Mouse (Mus musculus): ENCODE measurements around the gene Aplp1.

Aplp1 gene

GRCm38 (mm10) chr7:30408639-30409038 is 36.7 kb downstream of the Aplp1 start:
- DNase-seq = no peak

- DNase-seq = no peak
These were observed 43.0 kb downstream of the Aplp1 start for GRCm38 (mm10) chr7:30402343-30402742.

GRCm38 (mm10) chr7:30399671-30400070 is 45.7 kb downstream of the Aplp1 start:
- DNase-seq = no peak

- no peak for DNase-seq
These were observed 50.5 kb downstream of the Aplp1 start for GRCm38 (mm10) chr7:30394871-30395270.

GRCm38 (mm10) chr7:30394379-30394778 is 51.0 kb downstream of the Aplp1 start:
- DNase-seq = peak; percentile 17

- no peak for DNase-seq
These were observed 51.7 kb downstream of the Aplp1 start for GRCm38 (mm10) chr7:30393631-30394030.

GRCm38 (mm10) chr7:30392746-30393520 is 52.4 kb downstream of the Aplp1 start:
- DNase-seq = no peak
